Mouse (Mus musculus) limb, embryonic 13.5 days (tissue): ENCODE results near the gene Olfr1162. TPM values are rescaled to one million over a fixed set of nuclear protein-coding genes. Genes with fewer than 3 reads are reported as not detected.
"Not testable (repeated sequence)": the region's sequence is repeated elsewhere in the genome, so short reads cannot be mapped to it uniquely, and the experiment has no call there.

ENCODE experiments used
- ATAC-seq: fragments of 200-750 bp; cut with Nextera tagmentation; 2 replicates; pipeline ENCODE4 v1.8.0; 2017; ENCODE audit warnings: low read depth, moderate number of reproducible peaks, moderate TSS enrichment; ENCODE audit not compliant: low FRiP score
- H3K27ac ChIP-seq: fragments of 300-500 bp; sonication (generic); 2 replicates; pipeline ENCODE4 v1.5.1; 2015; ENCODE audit warnings: inconsistent platforms, mild to moderate bottlenecking, moderate library complexity
- H3K27me3 ChIP-seq: fragments of 300-500 bp; sonication (generic); 2 replicates; pipeline ENCODE4 v1.6.1; 2015; ENCODE audit warnings: mild to moderate bottlenecking, inconsistent platforms
- H3K36me3 ChIP-seq: fragments of 300-500 bp; sonication (generic); 2 replicates; pipeline ENCODE4 v1.6.1; 2015; ENCODE audit warnings: inconsistent platforms, mild to moderate bottlenecking, moderate library complexity
- H3K4me1 ChIP-seq: fragments of 300-500 bp; sonication (generic); 2 replicates; pipeline ENCODE4 v1.6.1; 2015; ENCODE audit warnings: inconsistent platforms
- H3K4me2 ChIP-seq: fragments of 300-500 bp; sonication (generic); replicated peaks from 2 replicates; pipeline ENCODE4 v1.6.1; 2015; ENCODE audit warnings: inconsistent platforms, mild to moderate bottlenecking, moderate library complexity
- H3K4me3 ChIP-seq: fragments of 300-500 bp; sonication (generic); 2 replicates; pipeline ENCODE4 v1.5.1; 2015; ENCODE audit warnings: moderate library complexity, mild to moderate bottlenecking, inconsistent platforms
- H3K9ac ChIP-seq: fragments of 300-500 bp; sonication (generic); 2 replicates; pipeline ENCODE4 v1.6.1; 2015; ENCODE audit warnings: mild to moderate bottlenecking, inconsistent platforms
- H3K9me3 ChIP-seq: fragments of 300-500 bp; sonication (generic); 2 replicates; pipeline ENCODE4 v1.6.1; 2016; ENCODE audit warnings: inconsistent platforms
- WGBS: fragments of 180-500 bp; shearing (Covaris S2); methylation state at CpG from one replicate; pipeline ENCODE4 v1.1.7; 2015; 5-methylcytosine and 5-hydroxymethylcytosine counted together
- polyA plus RNA-seq: library from polyadenylated mRNA; unstranded; fragments of >200 nt; fragmentation: Nextera tagmentation; extraction: Ambion mirVana; gene quantifications from 2 replicates; pipeline ENCODE4 v1.2.1, GENCODE M21; 2015

Olfr1162 gene
- not detected in 2 replicates for polyA plus RNA-seq

- no peak for ATAC-seq
- Histone ChIP-seq H3K27me3 (no peaks in the 10 kb centered on the region), H3K9me3 (no peaks in the 10 kb centered on the region), H3K27ac (no peak within 1 kb of the TSS), H3K4me2 (no peak within 1 kb of the TSS), H3K4me1 (no peaks in the 10 kb centered on the region), H3K36me3 (no peaks in the 10 kb centered on the region), H3K9ac (no peak within 1 kb of the TSS), H3K4me3 (no peak within 1 kb of the TSS)
- WGBS = 81% methylated on average over 1 of the region's 1 CpGs
These were observed at the start of gene Olfr1162 for GRCm38 (mm10) chr2:88051029-88051428. Gene Olfr1162 (minus strand): TSS chr2:88051129.

- 79% methylated on average over 4 of the region's 4 CpGs for WGBS
- no peak for ATAC-seq
- Histone ChIP-seq H3K4me1 (no peaks in the 10 kb centered on the region), H3K27ac (no peak within 1 kb of the TSS), H3K9ac (no peak within 1 kb of the TSS), H3K36me3 (no peaks in the 10 kb centered on the region), H3K4me2 (no peak within 1 kb of the TSS), H3K27me3 (no peaks in the 10 kb centered on the region), H3K4me3 (no peak within 1 kb of the TSS), H3K9me3 (no peaks in the 10 kb centered on the region)
These were observed 42.9 kb upstream of the Olfr1162 start, which contains the start of gene Olfr1164 for GRCm38 (mm10) chr2:88093866-88094265. Gene Olfr1164 (minus strand): TSS chr2:88093966.

GRCm38 (mm10) chr2:88071730-88072129, 20.8 kb upstream of the Olfr1162 start, which contains the start of gene Olfr1163:
Gene Olfr1163 (minus strand): TSS chr2:88071830.
- Histone ChIP-seq H3K27me3 (no peaks in the 10 kb centered on the region), H3K36me3 (no peaks in the 10 kb centered on the region), H3K9ac (no peak within 1 kb of the TSS), H3K4me2 (no peak within 1 kb of the TSS), H3K4me1 (no peaks in the 10 kb centered on the region), H3K4me3 (no peak within 1 kb of the TSS), H3K27ac (no peak within 1 kb of the TSS), H3K9me3 (no peaks in the 10 kb centered on the region)
- no peak for ATAC-seq

GRCm38 (mm10) chr2:88063587-88063986, 12.7 kb upstream of the Olfr1162 start:
- no peak overlapping the region for H3K27ac ChIP-seq
- H3K27me3 ChIP-seq = no peaks in the 10 kb centered on the region
- H3K36me3 ChIP-seq = no peaks in the 10 kb centered on the region
- WGBS = 94% methylated on average over 2 of the region's 2 CpGs
- no peak for ATAC-seq
- no peak overlapping the region for H3K4me2 ChIP-seq
- no peak overlapping the region for H3K9ac ChIP-seq
- H3K9me3 ChIP-seq = peaks cover 4% of the 10 kb centered on the region; the same call in 1 of the 2 replicates
- H3K4me3 ChIP-seq = no peak overlapping the region
- H3K4me1 ChIP-seq = no peaks in the 10 kb centered on the region

GRCm38 (mm10) chr2:88037599-88037998, 13.3 kb downstream of the Olfr1162 start, which contains the start of gene Olfr73:
Gene Olfr73 (minus strand): TSS chr2:88037699.
- no peak for ATAC-seq
- H3K36me3 ChIP-seq = no peaks in the 10 kb centered on the region
- no peaks in the 10 kb centered on the region for H3K27me3 ChIP-seq
- H3K4me3 ChIP-seq = no peak within 1 kb of the TSS
- H3K4me2 ChIP-seq = no peak within 1 kb of the TSS
- no peaks in the 10 kb centered on the region for H3K9me3 ChIP-seq
- no peak within 1 kb of the TSS for H3K9ac ChIP-seq
- H3K27ac ChIP-seq = no peak within 1 kb of the TSS
- H3K4me1 ChIP-seq = no peaks in the 10 kb centered on the region

GRCm38 (mm10) chr2:88022474-88022873, 28.5 kb downstream of the Olfr1162 start, which contains the start of gene Olfr1161:
Gene Olfr1161 (plus strand): TSS chr2:88022774.
- H3K4me3 ChIP-seq, H3K27me3 ChIP-seq, H3K4me2 ChIP-seq, ATAC-seq, H3K36me3 ChIP-seq, H3K9me3 ChIP-seq, H3K27ac ChIP-seq, H3K4me1 ChIP-seq, H3K9ac ChIP-seq: not testable (repeated sequence)
- WGBS = 83% methylated on average over 1 of the region's 1 CpGs

GRCm38 (mm10) chr2:88007515-88008318, 43.2 kb downstream of the Olfr1162 start, which contains the start of gene Olfr1160:
Gene Olfr1160 (minus strand): TSS chr2:88008268.
- H3K9me3 ChIP-seq = no peaks in the 10 kb centered on the region
- no peaks in the 10 kb centered on the region for H3K36me3 ChIP-seq
- H3K9ac ChIP-seq = no peak within 1 kb of the TSS
- H3K4me3 ChIP-seq = no peak within 1 kb of the TSS
- no peaks in the 10 kb centered on the region for H3K27me3 ChIP-seq
- no peaks in the 10 kb centered on the region for H3K4me1 ChIP-seq
- no peak within 1 kb of the TSS for H3K27ac ChIP-seq
- no peak within 1 kb of the TSS for H3K4me2 ChIP-seq
- no peak for ATAC-seq

Other genes with a start within 250 kb of the Olfr1162 start
- gene Olfr1145, start 241.3 kb downstream of the Olfr1162 start, polyA plus RNA-seq = not detected in 2 replicates
- not detected in 2 replicates for gene Olfr1148, start 220.6 kb downstream of the Olfr1162 start, polyA plus RNA-seq
- not detected in 2 replicates for gene Olfr1150-ps1, start 207.1 kb downstream of the Olfr1162 start, polyA plus RNA-seq
- gene Olfr1151, start 195.3 kb downstream of the Olfr1162 start, polyA plus RNA-seq = not detected in 2 replicates
- gene Olfr1152, start 184.6 kb downstream of the Olfr1162 start, polyA plus RNA-seq = 0.03 TPM in 1 of 2 replicates, not detected in the other
- not detected in 2 replicates for gene Olfr1153, start 156.2 kb downstream of the Olfr1162 start, polyA plus RNA-seq
- not detected in 2 replicates for gene Olfr1154, start 146.0 kb downstream of the Olfr1162 start, polyA plus RNA-seq
- not detected in 2 replicates for gene Olfr1155, start 106.0 kb downstream of the Olfr1162 start, polyA plus RNA-seq
- not detected in 2 replicates for gene Olfr1156, start 98.0 kb downstream of the Olfr1162 start, polyA plus RNA-seq
- not detected in 2 replicates for gene Olfr1157, start 82.8 kb downstream of the Olfr1162 start, polyA plus RNA-seq
- not detected in 2 replicates for gene Olfr74, start 76.5 kb downstream of the Olfr1162 start, polyA plus RNA-seq
- gene Olfr1158, start 61.0 kb downstream of the Olfr1162 start, polyA plus RNA-seq = not detected in 2 replicates
- not detected in 2 replicates for gene Olfr1160, start 42.9 kb downstream of the Olfr1162 start, polyA plus RNA-seq
- not detected in 2 replicates for gene Olfr1161, start 28.4 kb downstream of the Olfr1162 start, polyA plus RNA-seq
- gene Olfr73, start 13.4 kb downstream of the Olfr1162 start, polyA plus RNA-seq = not detected in 2 replicates
- gene Olfr1163, start 20.7 kb upstream of the Olfr1162 start, polyA plus RNA-seq = not detected in 2 replicates
- gene Olfr1164, start 42.8 kb upstream of the Olfr1162 start, polyA plus RNA-seq = not detected in 2 replicates
- gene Olfr1166, start 77.1 kb upstream of the Olfr1162 start, polyA plus RNA-seq = not detected in 2 replicates
- not detected in 2 replicates for gene Olfr1167, start 104.1 kb upstream of the Olfr1162 start, polyA plus RNA-seq
- gene Olfr1168, start 130.8 kb upstream of the Olfr1162 start, polyA plus RNA-seq = not detected in 2 replicates
- not detected in 2 replicates for gene Olfr1170, start 177.2 kb upstream of the Olfr1162 start, polyA plus RNA-seq
- not detected in 2 replicates for gene Olfr1173, start 228.7 kb upstream of the Olfr1162 start, polyA plus RNA-seq